Mouse (Mus musculus) inflammation-experienced regulatory T-cells, adult 6 months (primary cell): ENCODE data around the gene Fhl2. TPM values are rescaled to one million over a fixed set of nuclear protein-coding genes. Genes with fewer than 3 reads are reported as not detected.
"Not testable (repeated sequence)": the region's sequence is repeated elsewhere in the genome, so short reads cannot be mapped to it uniquely, and the experiment has no call there.

Experiments
- ATAC-seq: one replicate; pipeline ENCODE4 v1.8.0; 2017
- polyA plus RNA-seq, 3 experiments: library from polyadenylated mRNA; unstranded; fragments of 100-300 nt; shearing (Covaris generic); gene quantifications; one replicate each; pipeline ENCODE4 v1.2.1; 2017

The Fhl2 gene
- polyA plus RNA-seq, 3 experiments from 2014 or later = 1.5 to 5.8 (median 2.8) TPM

GRCm38 (mm10) chr1:43191078-43191477 is 5.7 kb downstream of the Fhl2 start:
- ATAC-seq = no peak

- not testable (repeated sequence) for ATAC-seq
Measured at GRCm38 (mm10) chr1:43188893-43189292, 7.9 kb downstream of the Fhl2 start.

- ATAC-seq = no peak
Measured at GRCm38 (mm10) chr1:43186334-43186733, 10.4 kb downstream of the Fhl2 start.

- ATAC-seq = no peak
Measured at GRCm38 (mm10) chr1:43180912-43181311, 15.9 kb downstream of the Fhl2 start.

- no peak for ATAC-seq
Measured at GRCm38 (mm10) chr1:43178780-43179179, 18.0 kb downstream of the Fhl2 start.

- ATAC-seq = no peak
Measured at GRCm38 (mm10) chr1:43178378-43178777, 18.4 kb downstream of the Fhl2 start.

GRCm38 (mm10) chr1:43173283-43174226 is 23.2 kb downstream of the Fhl2 start:
- no peak for ATAC-seq

GRCm38 (mm10) chr1:43171816-43172215 is 25.0 kb downstream of the Fhl2 start:
- no peak for ATAC-seq

- no peak for ATAC-seq
Measured at GRCm38 (mm10) chr1:43171093-43171492, 25.7 kb downstream of the Fhl2 start.

- ATAC-seq = no peak
Measured at GRCm38 (mm10) chr1:43169661-43170060, 27.1 kb downstream of the Fhl2 start.

GRCm38 (mm10) chr1:43169227-43169626 is 27.6 kb downstream of the Fhl2 start:
- ATAC-seq = no peak

- no peak for ATAC-seq
Measured at GRCm38 (mm10) chr1:43168618-43169017, 28.2 kb downstream of the Fhl2 start.

GRCm38 (mm10) chr1:43168026-43168425 is 28.8 kb downstream of the Fhl2 start:
- ATAC-seq = no peak

- ATAC-seq = no peak
Measured at GRCm38 (mm10) chr1:43164582-43164981, 32.2 kb downstream of the Fhl2 start.

GRCm38 (mm10) chr1:43163467-43164418 is 33.0 kb downstream of the Fhl2 start:
- ATAC-seq = peak; percentile 87

- ATAC-seq = no peak
Measured at GRCm38 (mm10) chr1:43163084-43163466, 33.7 kb downstream of the Fhl2 start.

GRCm38 (mm10) chr1:43162394-43162793 is 34.4 kb downstream of the Fhl2 start:
- no peak for ATAC-seq

- no peak for ATAC-seq
Measured at GRCm38 (mm10) chr1:43159429-43159828, 37.4 kb downstream of the Fhl2 start.

GRCm38 (mm10) chr1:43157907-43158306 is 38.9 kb downstream of the Fhl2 start:
- no peak for ATAC-seq

- no peak for ATAC-seq
Measured at GRCm38 (mm10) chr1:43154491-43154890, 42.3 kb downstream of the Fhl2 start.

- ATAC-seq = no peak
Measured at GRCm38 (mm10) chr1:43153538-43153937, 43.2 kb downstream of the Fhl2 start.

- ATAC-seq = no peak
Measured at GRCm38 (mm10) chr1:43152626-43153025, 44.2 kb downstream of the Fhl2 start.

- no peak for ATAC-seq
Measured at GRCm38 (mm10) chr1:43150225-43150624, 46.6 kb downstream of the Fhl2 start.
